Mouse (Mus musculus) left cerebral cortex, adult 6 months (tissue): ENCODE measurements around the gene Ndufa4. TPM values are rescaled to one million over a fixed set of nuclear protein-coding genes. Genes with fewer than 3 reads are reported as not detected.

Source experiments
- long read RNA-seq, 2 experiments: library from polyadenylated mRNA; unstranded; transcript quantifications; one replicate each; pipeline ENCODE4 v2.0.0; 2019 to 2020
- polyA plus RNA-seq: library from polyadenylated mRNA; unstranded; fragments of <200 nt; fragmentation: Nextera tagmentation; gene quantifications from 2 replicates; pipeline ENCODE4 v1.2.3, GENCODE M21; 2021

The Ndufa4 gene
- 3,676 and 4,057 TPM in 2 replicates for polyA plus RNA-seq
- long read RNA-seq, experiment 1, transcript Ndufa4-205 (4 exons, 610 nt) = major isoform, 413 of 503 reads
- long read RNA-seq, experiment 1, partial matches to known transcripts = 80 of 503 reads
- long read RNA-seq, experiment 1, other reads (novel, unspliced or antisense) = 10 of 503 reads
- long read RNA-seq, experiment 2, transcript Ndufa4-204 (5 exons, 452 nt) = minor isoform, 5 of 1,625 reads
- long read RNA-seq, experiment 2, transcript Ndufa4-205 (4 exons, 610 nt) = major isoform, 1,585 of 1,625 reads
- long read RNA-seq, experiment 2, partial matches to known transcripts = 15 of 1,625 reads
- long read RNA-seq, experiment 2, other reads (novel, unspliced or antisense) = 18 of 1,625 reads

DNA sequence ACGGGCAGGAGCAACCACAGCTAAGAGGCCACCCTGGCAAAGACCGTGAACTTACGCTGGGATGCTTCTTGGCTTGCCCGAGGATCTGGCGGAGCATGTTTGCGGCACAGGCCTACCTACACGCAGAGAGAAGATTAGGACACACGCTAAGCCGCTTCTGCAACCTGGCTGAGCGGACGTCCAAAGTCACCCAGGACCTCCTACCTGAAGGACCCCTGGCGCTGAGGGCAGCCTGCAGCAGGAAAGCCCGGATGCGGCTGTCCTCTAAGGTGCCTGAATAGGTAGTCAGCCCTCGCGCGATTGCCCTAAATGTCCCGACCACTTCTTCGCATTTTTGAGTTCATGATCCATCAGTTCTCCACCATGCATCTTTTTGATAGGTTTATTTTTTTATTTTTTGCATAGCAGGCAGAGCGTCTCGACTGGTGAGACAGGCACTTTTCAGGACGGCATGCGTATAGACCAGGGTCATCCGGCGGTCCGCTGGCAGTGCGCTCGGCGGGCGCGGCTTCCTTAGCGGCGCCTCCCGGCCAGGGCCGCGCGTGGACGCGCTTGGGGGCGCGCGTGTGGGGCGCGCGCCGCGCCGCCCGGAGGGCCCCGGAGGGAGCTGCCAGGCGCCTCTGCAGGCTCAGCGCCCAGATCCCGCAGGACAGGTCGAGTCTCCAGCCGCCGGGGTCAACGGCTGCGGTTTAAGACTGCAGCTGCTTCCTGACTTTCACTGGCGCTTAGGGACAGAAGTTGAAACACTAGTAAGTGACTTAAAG lies at the start of gene Ndufa4, which contains the start of gene Phf14:
Gene Ndufa4 (minus strand): TSS at position 229 of the 764 bp plus-strand sequence.
Gene Phf14 (plus strand): TSS at position 541 of the 764 bp plus-strand sequence.

Other genes with a start within 250 kb of the Ndufa4 start
- 18.9 and 23.2 TPM in 2 replicates for gene Phf14, start 312 bp upstream of the Ndufa4 start, polyA plus RNA-seq